Mouse (Mus musculus) heart, adult 2 months (tissue): Measurements from ENCODE around the gene Epha2. TPM values are rescaled to one million over a fixed set of nuclear protein-coding genes. Genes with fewer than 3 reads are reported as not detected.

Source experiments
- DNase-seq, 2 experiments: peaks; one replicate each; pipeline ENCODE4 v3.0.0; 2021
- H3K27ac ChIP-seq: fragments of 200-600 bp; 2 replicates; pipeline ENCODE4 v1.8.1; 2022
- H3K27me3 ChIP-seq: fragments of 200-500 bp; 2 replicates; pipeline ENCODE4 v1.6.1; 2012; ENCODE audit warnings: mild to moderate bottlenecking, low read length, inconsistent platforms, mixed read lengths; ENCODE audit not compliant: control insufficient read depth, insufficient read depth
- H3K36me3 ChIP-seq: fragments of 200-500 bp; 2 replicates; pipeline ENCODE4 v1.6.1; 2012; ENCODE audit warnings: low read length, inconsistent platforms; ENCODE audit not compliant: control insufficient read depth, insufficient read depth
- H3K4me1 ChIP-seq: fragments of 200-500 bp; 2 replicates; pipeline ENCODE4 v1.6.1; 2011; ENCODE audit warnings: low read length; ENCODE audit not compliant: control insufficient read depth, insufficient read depth
- H3K4me3 ChIP-seq: fragments of 200-600 bp; 2 replicates; pipeline ENCODE4 v1.8.1; 2022
- H3K79me2 ChIP-seq: fragments of 200-500 bp; replicated peaks from 2 replicates; pipeline ENCODE4 v1.6.1; 2012; ENCODE audit warnings: mild to moderate bottlenecking, inconsistent platforms, low read length, moderate library complexity, mixed read lengths; ENCODE audit not compliant: control insufficient read depth, insufficient read depth
- H3K9ac ChIP-seq: fragments of 200-500 bp; 2 replicates; pipeline ENCODE4 v1.6.1; 2012; ENCODE audit warnings: low read depth, mild to moderate bottlenecking, control low read depth, inconsistent platforms, low read length, mixed read lengths
- CTCF ChIP-seq: fragments of 200-600 bp; IDR thresholded peaks from 2 replicates; pipeline ENCODE4 v1.8.1; 2022; ENCODE audit warnings: antibody characterized with exemption, mild to moderate bottlenecking, moderate library complexity
- EP300 ChIP-seq: fragments of 200-500 bp; IDR thresholded peaks from 2 replicates; pipeline ENCODE4 v1.6.1; 2011; ENCODE audit warnings: low read depth, low read length, control low read depth; ENCODE audit not compliant: insufficient read depth
- POLR2A ChIP-seq: fragments of 200-500 bp; IDR thresholded peaks from 2 replicates; pipeline ENCODE4 v1.6.1; 2011; ENCODE audit warnings: mild to moderate bottlenecking, low read depth, low read length, control low read depth; ENCODE audit not compliant: insufficient read depth
- WGBS: fragments of 180-500 bp; shearing (Covaris S2); methylation state at CpG from one replicate; pipeline ENCODE4 v1.1.7; 2018; 5-methylcytosine and 5-hydroxymethylcytosine counted together
- intact Hi-C: fragments of 180-260 bp; cut with DNase I; formaldehyde crosslinking; loops from one replicate; pipeline ENCODE4 v1.15.1; 2025
- polyA plus RNA-seq: library from polyadenylated mRNA; depleted of rRNA; stranded (reverse); fragments of >200 nt; gene quantifications from 2 replicates; pipeline ENCODE4 v1.2.3, GENCODE M21; 2012
- total RNA-seq, 2 experiments: library from RNA; stranded (reverse); gene quantifications; 2 replicates each; pipeline ENCODE4 v1.2.3; 2021

The Epha2 gene
- total and polyA plus RNA-seq, 3 experiments = 5.5 to 7.7 (median 7.0) TPM

DNA sequence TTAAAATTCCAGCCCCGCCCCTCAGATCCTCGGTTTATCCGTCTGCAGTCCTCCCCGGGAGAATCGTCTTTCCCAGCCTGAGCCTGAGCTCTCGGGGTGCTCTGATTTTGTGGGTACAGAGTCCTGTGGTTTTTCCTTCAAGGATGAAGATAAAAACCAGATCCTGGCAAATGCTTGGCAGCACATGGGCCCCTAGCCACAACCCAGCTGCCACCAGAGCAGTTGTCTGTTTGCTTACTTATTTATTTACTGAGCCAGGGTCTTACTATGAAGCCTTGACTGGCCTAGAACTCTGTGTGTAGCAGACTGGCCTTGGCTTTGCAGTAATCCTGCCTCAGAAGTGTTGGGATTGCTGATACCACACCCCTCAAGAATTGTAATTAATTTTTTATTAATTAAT is 58.2 kb downstream of the Epha2 start:
- 96% methylated on average over 6 of the region's 6 CpGs for WGBS
- TF ChIP-seq POLR2A = no peak
- no peak for TF ChIP-seq CTCF
- no peak for TF ChIP-seq EP300
- intact Hi-C loops = no loop called here
- Histone ChIP-seq H3K27me3 (no peaks in the 10 kb centered on the region), H3K4me1 (peaks cover 3% of the 10 kb centered on the region), H3K79me2 (no peaks in the 10 kb centered on the region), H3K27ac (no peak overlapping the region), H3K36me3 (no peaks in the 10 kb centered on the region), H3K9ac (no peak overlapping the region), H3K4me3 (no peak overlapping the region)
- no peak for DNase-seq

DNA sequence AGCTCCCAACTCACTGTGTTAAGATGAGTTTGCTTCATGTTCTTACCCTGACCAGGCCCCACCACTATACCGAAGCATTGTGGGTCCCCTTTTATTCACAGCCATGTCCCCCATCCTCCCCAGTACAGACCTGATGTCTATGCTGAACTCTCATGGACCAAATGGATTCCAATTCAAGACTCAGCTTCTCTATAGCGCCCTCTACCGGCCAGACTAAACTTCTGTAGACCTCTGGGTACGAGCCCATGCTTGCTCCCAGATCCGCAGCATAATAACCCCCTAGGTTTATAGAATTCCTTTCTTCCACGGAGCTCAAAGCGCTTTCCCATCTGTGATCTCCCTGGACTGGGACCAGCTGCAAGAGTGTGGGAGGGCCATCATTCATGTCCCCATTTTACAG is 59.8 kb downstream of the Epha2 start:
- H3K4me3 ChIP-seq = no peak overlapping the region
- no peak for DNase-seq
- H3K27ac ChIP-seq = no peak overlapping the region
- intact Hi-C loops = loop anchor here (5.0 kb wide), 1 partner anchor 34 kb away; no protein-coding TSS in a partner anchor
- TF ChIP-seq EP300 = no peak
- TF ChIP-seq CTCF = peak; percentile 66
- no peak for TF ChIP-seq POLR2A
- H3K36me3 ChIP-seq = no peaks in the 10 kb centered on the region
- no peaks in the 10 kb centered on the region for H3K79me2 ChIP-seq
- WGBS = 45% methylated on average over 7 of the region's 7 CpGs
- no peaks in the 10 kb centered on the region for H3K27me3 ChIP-seq
- H3K9ac ChIP-seq = no peak overlapping the region
- peaks cover 3% of the 10 kb centered on the region for H3K4me1 ChIP-seq

DNA sequence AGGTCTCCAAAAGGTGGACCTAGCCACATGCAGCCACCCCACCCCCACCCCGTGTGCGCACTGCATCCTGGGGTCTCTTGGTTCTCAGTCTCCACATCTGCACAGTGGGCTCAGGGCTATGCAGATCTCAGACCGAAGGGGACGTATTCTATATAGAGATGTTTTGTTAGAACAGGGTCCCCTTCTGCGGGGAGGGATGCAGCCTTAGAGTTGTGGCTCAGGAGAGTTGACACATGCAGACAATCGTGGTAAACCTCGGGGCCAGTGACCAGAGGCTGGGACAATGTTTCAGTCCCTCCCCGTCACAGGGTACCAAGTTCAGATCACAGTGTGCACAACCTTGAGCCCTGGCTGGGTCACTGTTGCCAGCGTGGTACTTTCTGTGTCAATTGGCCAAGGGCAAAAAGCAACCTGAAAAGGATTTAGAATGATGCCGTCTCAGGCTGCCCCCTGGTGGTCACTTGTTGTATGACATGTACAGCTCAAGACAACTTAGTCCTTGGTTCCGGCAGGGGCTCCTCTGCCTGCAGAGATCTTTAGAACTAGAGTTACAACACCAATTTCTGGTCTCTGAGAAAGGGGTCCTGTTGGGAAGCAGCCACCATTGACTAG is 62.0 kb downstream of the Epha2 start:
- peak; percentile 75 to 85 for DNase-seq
- no peak overlapping the region for H3K9ac ChIP-seq
- intact Hi-C loops = loop anchor here (1.0 to 5.0 kb wide), 4 partner anchors 36 to 221 kb away; no protein-coding TSS in a partner anchor
- no peak overlapping the region for H3K27ac ChIP-seq
- 24% methylated on average over 11 of the region's 11 CpGs for WGBS
- H3K27me3 ChIP-seq = no peaks in the 10 kb centered on the region
- H3K79me2 ChIP-seq = no peaks in the 10 kb centered on the region
- H3K36me3 ChIP-seq = no peaks in the 10 kb centered on the region
- peak; percentile 79; the same call in 1 of the 2 replicates for TF ChIP-seq EP300
- TF ChIP-seq POLR2A = no peak
- TF ChIP-seq CTCF = peak; percentile 96
- peaks cover 2% of the 10 kb centered on the region for H3K4me1 ChIP-seq
- no peak overlapping the region for H3K4me3 ChIP-seq

DNA sequence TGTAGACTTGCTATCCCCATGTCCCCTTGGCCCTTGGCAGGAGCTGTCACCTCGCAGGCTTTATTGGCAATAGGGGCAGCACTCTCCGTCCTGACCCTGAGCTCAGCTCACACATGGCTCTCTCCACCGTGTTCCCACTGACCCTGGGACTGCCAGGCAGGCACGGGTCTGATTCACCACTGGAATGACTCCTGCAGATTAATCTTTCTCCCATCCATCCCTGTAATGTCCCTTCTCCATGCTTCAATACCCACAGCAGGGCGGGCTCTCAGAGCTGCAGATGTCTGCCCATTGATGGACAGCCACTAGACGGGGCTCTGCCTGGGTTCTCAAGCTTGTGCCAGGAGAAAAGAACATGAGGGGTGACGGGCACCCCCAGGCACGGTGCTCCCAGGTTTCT is 64.1 kb downstream of the Epha2 start:
- no peak for TF ChIP-seq EP300
- TF ChIP-seq CTCF = no peak
- 0 out of 2 replicates have a peak, but pooled peaks cover 2% of the 10 kb centered on the region for H3K27me3 ChIP-seq
- H3K4me1 ChIP-seq = peaks cover 2% of the 10 kb centered on the region
- H3K4me3 ChIP-seq = no peak overlapping the region
- H3K79me2 ChIP-seq = no peaks in the 10 kb centered on the region
- H3K27ac ChIP-seq = no peak overlapping the region
- no peaks in the 10 kb centered on the region for H3K36me3 ChIP-seq
- 67% methylated on average over 8 of the region's 8 CpGs for WGBS
- no peak for DNase-seq
- H3K9ac ChIP-seq = no peak overlapping the region
- intact Hi-C loops = loop anchor here (5.0 kb wide), 1 partner anchor 143 kb away; no protein-coding TSS in a partner anchor

DNA sequence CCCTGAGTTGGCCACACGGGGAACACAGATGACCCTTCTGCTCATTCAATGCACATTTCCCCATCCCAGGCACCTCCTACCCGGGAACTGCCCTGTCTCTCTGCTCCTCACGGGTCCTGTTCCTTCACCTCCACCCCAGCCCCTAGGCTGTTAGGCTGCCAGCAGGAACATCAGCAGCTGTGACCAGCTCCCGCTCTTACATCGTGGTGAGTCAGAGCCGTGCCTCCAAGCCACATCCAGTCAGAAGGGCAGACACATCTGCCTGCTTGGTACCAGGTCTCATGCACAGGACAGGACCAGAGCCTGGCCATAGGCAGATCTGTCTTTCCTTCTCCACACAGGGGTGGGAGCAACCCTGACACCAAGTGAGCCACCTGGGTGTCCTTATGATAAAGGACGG is 64.8 kb downstream of the Epha2 start:
- intact Hi-C loops = loop anchor here (5.0 kb wide), 1 partner anchor 144 kb away; no protein-coding TSS in a partner anchor
- H3K36me3 ChIP-seq = no peaks in the 10 kb centered on the region
- no peaks in the 10 kb centered on the region for H3K79me2 ChIP-seq
- H3K27me3 ChIP-seq = 0 out of 2 replicates have a peak, but pooled peaks cover 2% of the 10 kb centered on the region
- no peak overlapping the region for H3K4me3 ChIP-seq
- H3K4me1 ChIP-seq = peaks cover 2% of the 10 kb centered on the region
- 60% methylated on average over 7 of the region's 7 CpGs for WGBS
- no peak overlapping the region for H3K9ac ChIP-seq
- DNase-seq = no peak
- no peak overlapping the region for H3K27ac ChIP-seq
- TF ChIP-seq POLR2A (no peak), EP300 (no peak), CTCF (no peak)

DNA sequence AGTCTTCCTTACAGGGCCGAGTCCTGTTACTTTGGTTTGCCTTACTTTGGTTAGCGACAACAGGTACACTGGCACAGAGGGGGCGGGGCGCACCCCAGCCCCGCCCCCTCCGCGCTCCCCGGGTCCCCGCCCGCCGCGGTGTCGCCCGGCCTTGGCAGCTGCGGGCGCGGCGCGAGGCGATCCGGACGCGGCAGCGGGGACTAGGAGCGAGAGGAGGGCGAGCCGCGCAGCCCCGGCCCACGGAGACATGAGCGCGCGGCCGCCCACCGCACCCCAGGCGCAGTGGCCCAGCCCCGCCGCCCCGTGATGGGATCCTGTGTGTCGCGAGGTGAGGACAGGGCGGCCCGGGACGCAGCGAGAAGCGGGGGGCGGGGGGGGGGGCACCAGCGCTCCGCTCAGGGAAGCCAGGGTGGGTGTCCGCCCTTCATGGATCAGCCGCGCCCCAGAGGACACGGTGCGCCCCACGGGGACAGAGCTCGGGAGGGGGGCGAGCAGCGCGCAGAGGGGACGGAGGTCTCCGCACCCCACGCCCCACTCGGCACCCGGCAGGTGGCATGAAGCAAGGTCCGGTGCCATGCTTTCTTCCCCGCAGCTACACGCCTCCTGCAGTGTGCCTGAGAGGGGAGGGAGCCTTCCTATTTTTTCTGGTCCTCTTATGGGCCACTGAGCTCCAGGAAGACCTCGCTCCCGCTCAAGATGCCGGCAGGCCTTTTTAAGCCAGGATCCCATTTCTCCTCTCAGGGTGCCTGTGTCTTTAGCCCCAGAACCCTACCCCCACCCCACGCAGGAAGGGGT is 67.2 kb downstream of the Epha2 start, which contains the start of gene Fam131c:
TSS of gene Fam131c (plus strand) at position 224 of the 795 bp plus-strand sequence.
- Histone ChIP-seq H3K36me3 (no peaks in the 10 kb centered on the region), H3K27ac (no peak within 1 kb of the TSS), H3K79me2 (no peaks in the 10 kb centered on the region), H3K9ac (peak within 1 kb of the TSS; percentile 72), H3K27me3 (0 out of 2 replicates have a peak, but pooled peaks cover 2% of the 10 kb centered on the region), H3K4me1 (no peaks in the 10 kb centered on the region), H3K4me3 (peak within 1 kb of the TSS; percentile 40)
- peak; percentile 49 to 51 for DNase-seq
- 4% methylated on average over 63 of the region's 71 CpGs for WGBS
- intact Hi-C loops = loop anchor here (5.0 kb wide), 1 partner anchor 146 kb away; no protein-coding TSS in a partner anchor
- TF ChIP-seq CTCF (no peak), POLR2A (no peak)
